Mouse (Mus musculus): ENCODE measurements around the gene Olfr554.
"Not testable (repeated sequence)": the region's sequence is repeated elsewhere in the genome, so short reads cannot be mapped to it uniquely, and the experiment has no call there.

DNA sequence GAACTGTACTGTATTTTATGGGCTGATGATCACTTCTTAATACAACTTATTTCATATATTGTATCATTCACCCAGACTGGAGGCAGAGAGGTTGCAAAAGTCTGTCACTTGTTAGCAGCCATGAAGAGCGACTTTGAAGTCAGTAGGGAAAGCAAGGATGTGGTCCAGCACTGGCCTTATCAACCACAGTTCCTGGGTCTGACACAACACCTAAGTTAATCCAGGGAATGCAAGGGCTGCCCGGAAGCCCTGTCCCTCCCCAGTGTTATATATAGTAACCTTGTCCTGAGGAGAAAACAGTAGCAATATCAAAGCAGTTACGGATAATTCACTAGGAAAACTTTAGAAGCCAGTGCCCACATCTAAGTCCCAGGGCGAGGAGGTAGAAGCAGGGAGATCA, 6.7 kb downstream of the Olfr554 start:
- not testable (repeated sequence) for TF ChIP-seq POLR2A (IDR thresholded peaks at IDR 0.05; ENCODE audit: insufficient read depth, low read length); CTCF (IDR thresholded peaks at IDR 0.05; ENCODE audit: low read depth, low read length)

Data from ES-Bruce4 (cell line).